Mouse (Mus musculus): ENCODE measurements around the gene Crip1. TPM values are rescaled to one million over a fixed set of nuclear protein-coding genes. Genes with fewer than 3 reads are reported as not detected.

Gene Crip1
- polyA plus RNA-seq, 1 experiment from 2014 or later = 313 TPM

DNA sequence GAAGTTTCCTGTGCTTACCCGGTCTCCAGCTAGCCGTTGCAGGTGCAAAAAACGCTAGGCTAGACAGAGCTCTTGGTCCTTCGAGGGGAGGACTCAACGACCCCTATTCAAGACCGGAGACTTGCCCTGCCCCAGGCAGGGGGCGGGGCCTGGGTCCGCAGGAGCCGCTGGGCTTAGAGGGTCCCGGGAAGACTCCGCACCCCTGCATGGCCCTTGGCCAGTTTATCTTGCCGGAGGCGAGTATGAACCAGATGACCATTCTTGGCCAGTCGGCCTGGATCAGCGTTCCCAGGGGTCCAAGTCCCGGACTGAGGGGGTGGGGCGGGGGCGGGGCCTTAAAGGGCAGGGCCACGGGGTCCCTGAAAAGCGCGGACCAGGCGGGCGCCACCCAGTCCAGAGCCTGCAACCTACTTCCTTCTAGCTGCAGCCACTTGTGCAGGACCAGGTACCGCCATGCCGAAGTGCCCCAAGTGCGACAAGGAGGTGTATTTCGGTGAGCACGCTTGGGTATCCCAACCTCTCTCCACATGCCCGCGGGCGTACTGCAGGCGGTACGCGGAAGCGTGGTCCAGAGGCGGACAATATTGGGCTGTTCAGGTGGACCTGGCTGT, 5.7 kb downstream of the Crip1 start:
- WGBS = under 1% methylated on average over 36 of the region's 36 CpGs
- Histone ChIP-seq H3K4me2 (peak overlapping the region; percentile 88), H3K4me3 (replicated peaks) (peak overlapping the region; percentile 45), H3K9me3 (no peaks in the 10 kb centered on the region), H3K4me1 (peaks cover 30% of the 10 kb centered on the region), H3K27ac (no peak overlapping the region), H3K36me3 (no peaks in the 10 kb centered on the region), H3K27me3 (replicated peaks) (peaks cover 11% of the 10 kb centered on the region; the same call in 1 of the 2 replicates), H3K9ac (0 out of 2 replicates have a peak overlapping the region, but pooled peaks have one; percentile 1)
- no peak for ATAC-seq (ENCODE audit: insufficient read depth, low FRiP score, low read depth)

- Histone ChIP-seq H3K9me3 (no peaks in the 10 kb centered on the region), H3K27me3 (replicated peaks) (peaks cover 11% of the 10 kb centered on the region; the same call in 1 of the 2 replicates), H3K4me1 (peaks cover 32% of the 10 kb centered on the region), H3K36me3 (no peaks in the 10 kb centered on the region), H3K27ac (no peak overlapping the region), H3K9ac (0 out of 2 replicates have a peak overlapping the region, but pooled peaks have one; percentile 1), H3K4me3 (replicated peaks) (peak overlapping the region; percentile 45), H3K4me2 (peak overlapping the region; percentile 88)
- no peak for ATAC-seq (ENCODE audit: insufficient read depth, low FRiP score, low read depth)
- 23% methylated on average over 19 of the region's 19 CpGs for WGBS
These were observed 6.2 kb downstream of the Crip1 start for GRCm38 (mm10) chr12:113152272-113152661.

- Histone ChIP-seq H3K9me3 (no peaks in the 10 kb centered on the region), H3K27ac (no peak overlapping the region), H3K9ac (no peak overlapping the region), H3K4me1 (peaks cover 33% of the 10 kb centered on the region), H3K4me2 (no peak overlapping the region), H3K36me3 (no peaks in the 10 kb centered on the region), H3K4me3 (replicated peaks) (no peak overlapping the region), H3K27me3 (replicated peaks) (0 out of 2 replicates have a peak, but pooled peaks cover 11% of the 10 kb centered on the region)
- WGBS = 78% methylated on average over 6 of the region's 6 CpGs
- no peak for ATAC-seq (ENCODE audit: insufficient read depth, low FRiP score, low read depth)
These were observed 6.9 kb downstream of the Crip1 start for GRCm38 (mm10) chr12:113152991-113153525.

DNA sequence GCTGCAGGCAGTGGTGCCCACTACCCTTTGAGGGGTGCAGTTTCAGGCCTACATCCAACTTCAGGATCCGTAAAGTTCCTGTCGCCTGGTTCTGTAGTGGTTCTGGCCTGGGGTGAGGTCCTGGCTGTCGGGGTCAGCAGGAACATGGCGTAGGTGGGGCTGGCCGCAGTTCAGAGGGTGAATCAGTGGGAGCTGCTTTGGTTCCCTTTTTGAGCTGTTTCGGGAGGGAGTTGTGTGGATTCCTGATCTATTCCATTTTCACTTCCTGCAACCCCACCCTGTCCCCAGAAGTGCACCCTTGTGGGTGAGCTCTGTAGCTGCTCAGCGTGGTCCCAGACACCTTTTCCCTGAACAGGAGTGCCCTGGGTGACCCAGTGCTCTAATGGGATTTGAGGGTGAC, 7.9 kb downstream of the Crip1 start:
- H3K9me3 ChIP-seq = no peaks in the 10 kb centered on the region
- H3K27ac ChIP-seq = no peak overlapping the region
- H3K36me3 ChIP-seq = no peaks in the 10 kb centered on the region
- H3K9ac ChIP-seq = no peak overlapping the region
- no peak for ATAC-seq (ENCODE audit: insufficient read depth, low FRiP score, low read depth)
- H3K4me2 ChIP-seq = no peak overlapping the region
- 94% methylated on average over 7 of the region's 7 CpGs for WGBS
- no peak overlapping the region for H3K4me3 ChIP-seq (replicated peaks)
- peaks cover 33% of the 10 kb centered on the region for H3K4me1 ChIP-seq
- 0 out of 2 replicates have a peak, but pooled peaks cover 11% of the 10 kb centered on the region for H3K27me3 ChIP-seq (replicated peaks)

DNA sequence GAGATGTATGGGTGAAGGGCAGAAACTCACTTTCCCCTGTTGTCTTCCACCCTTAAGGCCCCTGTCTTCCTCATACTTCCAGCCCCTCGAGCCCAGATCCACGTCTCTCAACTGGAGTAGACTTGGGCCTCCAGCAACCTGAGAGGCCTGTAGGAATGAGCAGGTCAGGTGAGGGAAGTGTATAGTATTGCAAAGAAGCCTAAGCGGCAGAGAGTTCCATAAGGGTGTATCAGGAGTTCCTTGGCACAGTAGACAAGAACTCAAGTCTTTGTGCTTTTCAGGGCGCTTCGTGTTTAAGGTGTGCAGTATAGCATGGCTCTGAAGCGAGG, 8.6 kb downstream of the Crip1 start:
- ATAC-seq (ENCODE audit: insufficient read depth, low FRiP score, low read depth) = no peak
- peak overlapping the region; percentile 56 for H3K4me3 ChIP-seq (replicated peaks)
- no peak overlapping the region for H3K9ac ChIP-seq
- H3K36me3 ChIP-seq = no peaks in the 10 kb centered on the region
- H3K4me1 ChIP-seq = peaks cover 33% of the 10 kb centered on the region
- 0 out of 2 replicates have a peak, but pooled peaks cover 11% of the 10 kb centered on the region for H3K27me3 ChIP-seq (replicated peaks)
- peak overlapping the region; percentile 91; the same call in 1 of the 2 replicates for H3K27ac ChIP-seq
- WGBS = 80% methylated on average over 6 of the region's 6 CpGs
- H3K4me2 ChIP-seq = peak overlapping the region; percentile 87
- H3K9me3 ChIP-seq = no peaks in the 10 kb centered on the region

DNA sequence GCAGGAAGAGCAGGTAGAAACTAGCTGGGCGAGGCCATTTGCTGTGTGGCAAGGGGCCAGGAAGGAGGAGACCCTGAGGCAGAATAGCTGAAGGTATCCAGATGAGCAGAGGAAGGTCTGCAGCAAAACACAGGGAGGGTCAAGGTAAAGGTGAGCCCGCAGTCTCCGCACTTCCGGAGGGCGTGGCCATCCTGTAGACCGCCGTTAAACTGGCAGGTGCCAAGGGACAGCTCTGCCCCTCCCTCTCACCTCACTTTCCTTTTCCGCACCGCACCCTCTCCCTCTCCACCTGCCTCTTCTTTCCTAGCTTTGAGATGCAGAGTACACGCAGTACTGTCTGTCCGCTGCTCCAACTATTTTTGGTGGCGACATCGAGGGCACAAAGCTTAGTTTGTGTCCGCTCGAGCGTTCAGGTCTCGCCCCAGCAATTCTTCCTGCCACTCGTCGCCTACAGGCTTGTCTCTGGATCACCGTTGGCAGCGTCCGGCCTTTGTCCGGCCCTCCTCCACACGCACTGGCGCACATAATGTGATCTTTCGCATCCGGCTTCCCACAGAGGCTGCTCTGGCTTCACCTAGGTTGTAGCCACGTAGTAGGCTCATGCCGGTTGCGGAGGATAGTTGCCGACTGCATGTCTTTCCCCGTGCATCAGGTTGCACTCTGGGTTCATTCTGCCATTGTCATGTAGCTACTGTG, 9.1 kb downstream of the Crip1 start:
- ATAC-seq (ENCODE audit: insufficient read depth, low FRiP score, low read depth) = no peak
- peak overlapping the region; percentile 91 for H3K27ac ChIP-seq

DNA sequence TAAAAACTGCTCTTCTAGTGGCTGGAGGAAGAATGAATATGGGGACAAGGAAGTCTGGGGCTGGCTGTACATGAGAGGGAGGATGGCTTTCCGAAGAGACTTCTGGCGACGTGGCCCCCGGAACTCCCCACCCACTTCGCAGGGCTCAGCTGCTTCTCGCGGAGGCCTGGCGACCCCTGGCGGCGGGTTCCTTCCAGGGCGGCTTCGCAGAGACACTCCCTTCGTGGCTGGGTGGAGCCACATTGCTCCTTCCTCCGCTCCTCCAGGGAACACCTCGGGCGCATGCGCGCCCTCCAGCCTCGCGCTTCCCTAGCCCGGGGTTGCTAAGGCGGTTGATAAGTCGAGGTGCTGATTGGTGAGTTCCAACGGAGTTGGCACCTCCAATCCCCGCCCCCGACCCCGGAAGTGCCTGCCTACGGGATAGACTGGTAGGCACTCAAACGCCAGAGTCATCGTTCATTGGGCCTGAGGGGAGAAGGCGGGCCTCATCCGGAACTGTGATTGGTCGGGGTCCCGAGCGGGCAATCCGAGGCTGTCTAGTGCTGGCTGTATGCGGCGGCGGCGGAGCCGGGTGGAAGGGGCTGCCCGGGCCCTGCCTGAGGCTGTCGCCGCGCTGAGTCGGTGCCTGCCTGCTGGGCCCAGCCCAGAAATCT, 9.9 kb downstream of the Crip1 start, which contains the start of gene Tedc1:
Tedc1 (plus strand) TSS at position 535 of the 653 bp plus-strand sequence.
- Histone ChIP-seq H3K9me3 (no peaks in the 10 kb centered on the region), H3K27ac (peak within 1 kb of the TSS; percentile 91), H3K36me3 (no peaks in the 10 kb centered on the region), H3K4me1 (peaks cover 33% of the 10 kb centered on the region), H3K27me3 (replicated peaks) (0 out of 2 replicates have a peak, but pooled peaks cover 6% of the 10 kb centered on the region), H3K4me2 (peak within 1 kb of the TSS; percentile 87), H3K9ac (peak within 1 kb of the TSS; percentile 55), H3K4me3 (replicated peaks) (peak within 1 kb of the TSS; percentile 56)
- WGBS = under 1% methylated on average over 46 of the region's 46 CpGs
- peak; percentile 95 for ATAC-seq (ENCODE audit: insufficient read depth, low FRiP score, low read depth)

More for the DNA sequence above, 9.1 kb downstream of the Crip1 start:
- H3K9ac ChIP-seq = peak overlapping the region; percentile 55
- 0 out of 2 replicates have a peak, but pooled peaks cover 11% of the 10 kb centered on the region for H3K27me3 ChIP-seq (replicated peaks)
- WGBS = 6% methylated on average over 31 of the region's 32 CpGs
- no peaks in the 10 kb centered on the region for H3K9me3 ChIP-seq
- H3K4me1 ChIP-seq = peaks cover 33% of the 10 kb centered on the region
- no peaks in the 10 kb centered on the region for H3K36me3 ChIP-seq
- H3K4me2 ChIP-seq = peak overlapping the region; percentile 87
- peak overlapping the region; percentile 56 for H3K4me3 ChIP-seq (replicated peaks)

DNA sequence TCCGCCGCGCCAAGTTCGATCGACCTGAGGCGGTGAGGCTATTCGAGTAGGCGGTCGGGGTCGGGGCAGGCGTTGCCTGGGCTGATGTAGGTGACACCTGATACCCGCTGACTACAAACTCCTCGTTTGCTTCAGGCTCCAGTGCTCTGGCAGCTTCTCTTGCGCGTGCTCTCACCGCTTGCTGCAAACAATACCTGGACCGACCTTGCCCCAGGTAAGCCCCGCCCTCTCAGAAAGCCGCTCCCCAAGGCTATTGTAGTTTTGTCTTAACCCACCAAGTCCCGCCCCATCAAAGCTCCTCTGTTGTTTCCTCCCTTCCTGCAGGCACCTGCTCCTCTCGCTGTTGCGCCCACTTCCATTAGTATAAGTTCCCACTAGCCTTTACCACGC, 10.4 kb downstream of the Crip1 start:
- H3K4me2 ChIP-seq = peak overlapping the region; percentile 69
- H3K27ac ChIP-seq = peak overlapping the region; percentile 71
- peak; percentile 23; the same call in 1 of the 2 replicates for ATAC-seq (ENCODE audit: insufficient read depth, low FRiP score, low read depth)
- H3K4me3 ChIP-seq (replicated peaks) = peak overlapping the region; percentile 56
- no peaks in the 10 kb centered on the region for H3K36me3 ChIP-seq
- under 1% methylated on average over 23 of the region's 23 CpGs for WGBS
- peaks cover 30% of the 10 kb centered on the region for H3K4me1 ChIP-seq
- 0 out of 2 replicates have a peak, but pooled peaks cover 6% of the 10 kb centered on the region for H3K27me3 ChIP-seq (replicated peaks)
- H3K9me3 ChIP-seq = no peaks in the 10 kb centered on the region
- peak overlapping the region; percentile 32 for H3K9ac ChIP-seq

DNA sequence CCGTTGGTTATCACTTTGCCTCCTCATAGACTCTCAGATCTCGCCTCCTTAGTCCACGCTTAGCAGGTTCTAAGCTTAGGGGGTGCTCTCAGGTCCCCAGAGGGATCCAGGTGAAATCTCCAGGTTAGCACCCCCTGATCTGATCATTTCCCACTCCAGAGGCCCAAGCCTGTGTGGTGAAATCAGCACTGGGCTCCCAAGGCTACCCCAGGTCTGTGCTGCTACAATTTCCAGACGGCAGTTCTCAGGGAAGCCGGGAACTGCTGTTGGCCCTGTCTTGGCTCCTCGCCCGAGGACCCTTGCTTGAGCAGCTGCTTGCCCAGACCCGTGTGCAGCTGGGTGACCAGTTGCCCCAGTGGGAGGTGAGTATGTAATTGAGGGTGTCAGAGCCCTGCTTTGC, 10.9 kb downstream of the Crip1 start:
- Histone ChIP-seq H3K27ac (peak overlapping the region; percentile 71), H3K4me3 (replicated peaks) (peak overlapping the region; percentile 56), H3K9ac (peak overlapping the region; percentile 32), H3K4me2 (peak overlapping the region; percentile 69), H3K36me3 (no peaks in the 10 kb centered on the region), H3K4me1 (peaks cover 26% of the 10 kb centered on the region), H3K9me3 (no peaks in the 10 kb centered on the region), H3K27me3 (replicated peaks) (0 out of 2 replicates have a peak, but pooled peaks cover 6% of the 10 kb centered on the region)
- no peak for ATAC-seq (ENCODE audit: insufficient read depth, low FRiP score, low read depth)
- WGBS = 28% methylated on average over 8 of the region's 8 CpGs

GRCm38 (mm10) chr12:113157521-113157920, 11.4 kb downstream of the Crip1 start:
- Histone ChIP-seq H3K9ac (no peak overlapping the region), H3K36me3 (no peaks in the 10 kb centered on the region), H3K4me1 (peaks cover 21% of the 10 kb centered on the region), H3K27ac (no peak overlapping the region), H3K4me3 (replicated peaks) (no peak overlapping the region), H3K9me3 (no peaks in the 10 kb centered on the region), H3K27me3 (replicated peaks) (0 out of 2 replicates have a peak, but pooled peaks cover 2% of the 10 kb centered on the region), H3K4me2 (peak overlapping the region; percentile 69)
- WGBS = 83% methylated on average over 8 of the region's 8 CpGs
- ATAC-seq (ENCODE audit: insufficient read depth, low FRiP score, low read depth) = no peak

DNA sequence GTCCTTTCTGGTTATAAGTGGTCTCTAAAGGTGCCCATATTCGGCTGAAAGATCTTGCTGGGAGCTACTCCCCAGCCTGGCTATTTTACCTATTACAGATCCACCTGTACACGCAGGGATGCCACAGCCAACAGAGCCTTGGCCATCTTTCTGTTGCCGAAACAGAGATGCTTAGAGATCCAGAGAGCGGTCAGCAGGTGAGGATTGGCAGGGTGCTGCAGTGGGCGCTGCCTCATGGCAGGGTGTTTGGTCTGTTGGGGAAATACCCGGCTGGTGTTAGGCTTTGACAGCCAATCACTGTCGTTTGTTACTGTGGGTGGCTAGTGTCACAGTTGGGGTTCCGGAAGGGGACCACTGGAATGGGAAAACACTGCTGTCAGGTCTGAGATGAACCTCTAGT, 11.9 kb downstream of the Crip1 start:
- H3K4me1 ChIP-seq = peaks cover 21% of the 10 kb centered on the region
- no peak overlapping the region for H3K4me2 ChIP-seq
- ATAC-seq (ENCODE audit: insufficient read depth, low FRiP score, low read depth) = no peak
- no peak overlapping the region for H3K27ac ChIP-seq
- H3K36me3 ChIP-seq = no peaks in the 10 kb centered on the region
- WGBS = 89% methylated on average over 8 of the region's 8 CpGs
- H3K27me3 ChIP-seq (replicated peaks) = no peaks in the 10 kb centered on the region
- H3K9me3 ChIP-seq = no peaks in the 10 kb centered on the region
- H3K9ac ChIP-seq = no peak overlapping the region
- H3K4me3 ChIP-seq (replicated peaks) = no peak overlapping the region
